Mouse (Mus musculus) 3T3-L1 (cell line): ENCODE data around the gene Txlna.
A peak's percentile ranks its signal among the peaks of the same experiment; 100 is the strongest.

Experiments used
- DNase-seq: peaks from one replicate; pipeline ENCODE4 v3.0.0-alpha.2; 2015; ENCODE audit warnings: low read depth, low spot score

Gene Txlna

GRCm38 (mm10) chr4:129640638-129641467, at the start of gene Txlna:
TSS of gene Txlna (minus strand) at chr4:129641065.
- peak; percentile 100 for DNase-seq

DNA sequence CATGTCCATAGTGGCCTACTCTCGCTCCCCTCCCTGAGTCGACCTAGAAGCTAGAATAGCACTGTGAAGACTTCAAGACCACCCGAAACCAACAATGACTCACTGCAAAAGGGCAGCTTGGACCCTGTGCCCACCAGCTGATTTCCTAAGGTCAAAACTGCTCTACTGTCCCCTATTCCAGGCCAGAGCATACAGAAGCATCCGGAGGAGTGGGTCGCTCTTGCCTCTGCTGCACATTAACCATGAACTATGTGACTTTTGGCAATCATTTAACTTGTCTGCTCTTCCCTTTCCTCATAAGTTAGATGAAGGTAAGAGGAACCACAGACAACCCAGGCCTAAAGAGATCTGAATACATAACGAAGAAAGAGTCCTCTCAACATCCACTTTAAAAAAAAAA, 43.7 kb upstream of the Txlna start:
- no peak for DNase-seq

- DNase-seq = no peak
Observed at GRCm38 (mm10) chr4:129683901-129684493, 43.1 kb upstream of the Txlna start.

GRCm38 (mm10) chr4:129681837-129682236, 41.0 kb upstream of the Txlna start:
- DNase-seq = no peak

DNA sequence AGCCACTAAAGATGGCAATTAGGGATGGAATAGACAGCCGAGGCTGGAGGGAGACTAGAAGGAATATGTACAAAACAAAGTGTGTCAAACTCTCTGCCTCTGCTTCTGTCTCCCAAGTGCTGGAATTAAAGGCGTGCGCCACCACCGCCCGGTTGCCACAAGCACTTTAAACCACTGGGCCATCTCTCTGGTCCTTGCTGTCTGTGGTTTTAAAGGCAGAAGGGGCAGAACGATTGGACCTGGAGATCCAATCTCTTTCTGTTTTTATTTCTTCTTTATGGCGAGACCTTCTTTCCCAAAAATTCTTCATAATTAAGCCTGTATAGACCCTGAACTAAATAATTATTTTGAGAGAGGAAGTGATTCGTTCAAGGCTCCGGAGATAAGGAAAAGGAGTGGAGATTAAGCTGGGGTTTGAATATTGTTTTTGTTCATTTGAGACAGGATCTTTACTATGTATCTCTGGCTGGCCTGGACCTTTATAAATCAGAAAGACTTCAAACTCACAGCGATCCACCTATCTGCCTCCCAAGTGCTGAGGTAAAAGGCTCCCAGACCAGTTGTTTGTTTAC, 32.1 kb upstream of the Txlna start:
- peak; percentile 10 for DNase-seq

DNA sequence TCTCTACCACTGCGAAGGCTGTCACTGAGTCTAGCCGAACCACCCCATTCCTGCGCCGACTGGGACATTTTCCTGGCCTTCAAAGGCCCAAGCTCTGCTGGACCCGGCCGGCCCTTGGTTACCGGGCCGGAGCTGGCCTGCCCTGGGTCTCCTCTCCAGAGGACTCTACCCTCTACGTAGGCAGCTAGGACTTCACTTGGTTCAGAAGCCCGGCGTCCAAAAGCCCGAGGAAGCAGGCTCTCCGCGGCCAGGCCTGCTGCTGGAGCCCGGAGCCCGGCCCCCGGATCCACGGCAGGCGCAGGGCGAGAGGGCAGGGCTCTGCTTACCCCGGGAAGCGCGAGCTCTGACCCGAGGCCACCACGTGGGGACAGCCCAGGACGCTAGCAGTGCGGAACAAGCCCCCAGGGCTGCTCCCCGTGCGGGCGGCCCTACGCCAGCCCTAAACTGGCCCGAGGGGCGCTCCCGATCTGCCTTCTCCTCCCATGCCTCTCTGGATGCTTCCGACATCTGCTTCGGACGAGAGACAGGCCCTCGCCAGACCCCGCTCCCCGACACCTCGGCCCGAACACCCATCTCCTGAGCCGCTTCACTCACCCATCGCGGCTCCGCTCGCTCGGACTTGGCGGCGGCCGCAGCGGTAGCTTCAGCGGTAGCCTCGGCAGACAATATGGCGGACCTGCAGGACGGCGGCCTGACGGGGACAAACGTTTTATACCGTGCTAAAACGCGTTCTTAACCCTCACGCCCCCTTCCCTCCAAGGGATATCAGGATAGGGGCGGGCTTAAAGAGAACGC, 31.4 kb upstream of the Txlna start, which contains the start of gene Kpna6:
Gene Kpna6, minus strand, starts transcription at position 685 of the 795 bp plus-strand sequence.
- DNase-seq = peak; percentile 90

DNA sequence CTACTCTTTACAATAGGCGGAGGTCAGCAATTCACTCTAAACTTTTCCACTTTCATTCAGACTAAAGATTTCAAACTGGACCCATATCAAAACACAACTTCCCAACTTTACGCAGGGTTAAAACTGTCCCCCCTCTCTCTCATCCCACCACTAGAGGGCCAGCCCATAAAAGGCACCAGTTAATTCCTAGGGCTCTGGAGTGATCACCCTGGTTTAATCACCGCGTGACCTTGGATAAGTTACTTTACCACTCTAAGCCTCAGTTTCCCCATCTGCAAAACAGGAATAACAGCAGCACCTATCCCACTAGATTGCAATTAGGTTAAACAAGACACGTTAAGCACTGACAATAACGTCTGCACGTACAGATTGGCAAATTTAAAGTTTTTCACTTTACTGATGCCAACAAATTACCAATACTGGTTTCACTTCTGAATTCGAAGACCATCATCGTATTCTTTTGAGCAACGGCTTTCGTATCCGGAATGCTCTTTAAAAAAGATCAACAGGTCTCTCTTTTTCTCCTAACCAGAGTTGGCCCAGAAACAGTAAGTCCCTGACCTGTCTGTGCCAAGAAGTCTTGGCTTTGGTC, 30.7 kb upstream of the Txlna start:
- peak; percentile 81 for DNase-seq

- no peak for DNase-seq
Observed at GRCm38 (mm10) chr4:129662255-129662813, 21.5 kb upstream of the Txlna start.

DNA sequence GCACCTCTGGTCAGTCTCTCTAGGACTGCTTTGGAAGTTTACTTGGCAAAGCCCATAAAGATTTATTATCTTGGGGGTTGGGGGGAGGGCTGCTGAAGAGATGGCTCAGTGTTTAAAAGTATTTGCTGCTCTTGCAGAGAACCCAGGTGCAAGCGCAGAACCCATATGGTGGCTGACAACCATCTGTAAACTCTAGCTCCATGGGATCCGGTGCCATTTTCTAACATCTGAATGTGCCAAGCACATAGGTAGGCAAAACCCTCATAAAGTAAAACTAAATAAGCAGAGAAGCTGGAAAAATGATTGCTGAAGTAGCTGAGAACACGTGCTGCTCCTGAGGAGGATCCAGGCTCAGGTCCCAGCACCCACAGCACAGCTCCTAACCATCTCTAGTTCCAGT, 20.7 kb upstream of the Txlna start:
- DNase-seq = no peak

DNA sequence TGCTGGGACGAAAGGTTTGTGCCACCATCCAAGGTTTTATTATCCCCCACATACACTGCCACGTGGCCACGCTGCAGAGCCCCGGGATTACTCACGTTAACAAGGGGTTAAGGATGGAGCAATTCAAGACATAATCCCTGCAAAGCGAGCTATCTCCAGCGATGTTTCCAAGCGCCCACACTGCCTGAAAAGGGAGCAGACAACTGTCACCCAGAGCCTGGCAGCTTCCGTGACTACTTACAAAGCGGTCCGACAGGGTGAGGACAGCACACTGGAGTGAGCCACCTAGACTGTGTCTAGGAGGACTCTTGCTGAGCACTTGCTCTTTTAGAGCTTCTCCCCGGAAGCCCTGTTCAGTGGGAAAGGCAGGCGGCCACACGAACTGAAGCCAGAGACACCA, 13.9 kb upstream of the Txlna start:
- DNase-seq = no peak

DNA sequence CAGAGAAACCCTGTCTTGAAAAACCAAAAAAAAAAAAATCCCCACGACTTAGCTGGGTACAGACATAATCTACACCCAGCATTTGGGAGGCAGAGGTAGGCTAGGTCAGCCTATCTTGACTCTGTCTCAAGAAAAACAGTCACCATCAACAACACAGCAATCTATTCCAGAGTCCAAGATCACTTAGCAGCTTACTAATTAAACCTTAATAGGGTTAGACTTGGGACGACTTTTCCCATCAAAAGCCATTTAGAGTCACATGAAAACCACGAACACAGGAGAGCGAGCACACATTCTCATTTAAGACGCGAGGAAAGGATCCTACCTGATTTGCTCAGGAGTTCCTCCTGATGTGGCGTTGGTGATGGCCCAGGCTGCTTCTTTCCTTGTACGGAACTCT, 9.5 kb upstream of the Txlna start:
- no peak for DNase-seq

DNA sequence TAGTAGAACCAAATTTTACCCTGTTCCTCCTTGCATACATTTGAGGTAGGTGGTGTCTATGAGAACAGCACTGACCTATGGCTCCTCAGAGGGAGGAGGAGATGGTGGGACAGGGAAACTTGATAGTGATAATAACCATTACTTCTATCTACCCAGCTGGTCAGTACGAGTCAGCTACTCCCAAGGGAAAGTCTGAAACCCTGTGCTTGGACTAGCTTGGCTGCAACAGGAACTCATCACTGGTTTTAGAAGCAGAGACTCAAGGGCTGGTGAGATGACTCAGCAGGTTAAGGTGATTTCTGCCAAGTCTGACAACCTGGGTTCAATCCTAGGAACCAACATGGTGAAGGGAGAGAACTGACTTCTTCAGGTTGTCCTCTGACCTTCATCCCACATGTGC, 7.8 kb upstream of the Txlna start:
- peak; percentile 86 for DNase-seq

- no peak for DNase-seq
Observed at GRCm38 (mm10) chr4:129645204-129645603, 4.3 kb upstream of the Txlna start.

GRCm38 (mm10) chr4:129641756-129642155, 891 bp upstream of the Txlna start:
- DNase-seq = peak; percentile 49

DNA sequence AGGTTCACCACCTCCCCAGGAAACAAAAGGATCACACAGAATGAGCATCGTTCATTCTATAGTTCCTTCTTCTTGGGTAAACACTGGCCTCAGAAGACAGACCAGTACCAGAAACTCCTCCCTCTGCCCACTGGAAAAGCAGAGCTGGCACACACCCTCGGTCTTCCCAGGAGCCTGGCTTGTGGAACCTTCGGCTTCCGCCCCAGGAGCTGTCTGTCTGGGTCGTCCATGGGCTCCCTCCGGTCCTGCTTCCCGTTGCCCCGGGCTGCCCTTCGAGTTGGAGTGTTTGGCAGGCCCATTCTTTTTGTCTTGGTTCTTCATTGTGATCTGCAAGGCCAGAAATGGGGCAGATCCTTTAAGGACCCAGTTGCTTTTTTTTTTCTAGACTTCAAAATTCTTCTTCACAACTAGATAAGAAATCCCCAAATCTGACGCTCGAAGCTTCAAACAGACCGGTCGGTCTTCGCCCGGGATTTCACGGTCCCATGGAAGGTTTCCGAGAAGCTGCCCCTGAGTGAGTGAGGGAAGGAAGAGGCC, 696 bp downstream of the Txlna start:
- peak; percentile 68 for DNase-seq

DNA sequence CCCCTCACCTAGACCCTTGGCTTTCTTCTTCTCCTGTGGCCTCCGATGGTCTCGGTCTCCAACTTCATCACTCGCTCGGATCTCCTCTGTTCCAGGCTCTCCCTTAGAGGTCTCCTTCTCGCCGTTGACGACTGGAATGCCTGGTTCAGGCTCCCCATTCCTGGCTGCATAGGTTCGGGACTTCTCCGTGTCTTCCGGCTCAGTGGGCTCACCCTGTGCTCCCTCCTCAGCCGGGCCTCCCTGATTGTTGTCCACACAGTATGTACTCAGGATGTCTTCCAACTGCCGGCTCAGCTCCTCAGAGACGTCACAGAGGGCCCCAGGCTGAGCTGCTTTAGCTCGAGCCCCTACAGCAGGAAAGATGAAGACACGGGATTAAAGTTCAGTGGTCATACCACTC, 1.6 kb downstream of the Txlna start:
- DNase-seq = no peak

DNA sequence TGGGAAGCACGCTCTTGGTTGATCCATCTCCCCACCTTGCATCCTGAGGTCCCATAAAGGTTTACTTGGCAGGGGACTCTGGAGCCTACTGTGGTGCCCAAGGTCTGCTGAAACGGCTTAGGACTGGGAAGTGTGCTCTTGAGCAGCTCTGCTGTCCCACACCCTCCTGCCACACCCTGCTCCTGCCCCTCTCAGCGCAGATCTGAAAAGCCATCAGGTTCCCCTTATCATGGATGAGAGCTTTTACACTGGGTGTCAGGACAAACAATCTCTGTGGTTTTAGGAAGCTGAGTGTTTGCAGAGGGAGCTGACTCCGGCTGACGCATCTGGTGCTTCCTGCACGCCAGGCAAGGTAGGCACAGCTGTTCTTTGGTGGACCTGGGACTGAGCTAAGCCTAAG, 7.0 kb downstream of the Txlna start:
- no peak for DNase-seq

DNA sequence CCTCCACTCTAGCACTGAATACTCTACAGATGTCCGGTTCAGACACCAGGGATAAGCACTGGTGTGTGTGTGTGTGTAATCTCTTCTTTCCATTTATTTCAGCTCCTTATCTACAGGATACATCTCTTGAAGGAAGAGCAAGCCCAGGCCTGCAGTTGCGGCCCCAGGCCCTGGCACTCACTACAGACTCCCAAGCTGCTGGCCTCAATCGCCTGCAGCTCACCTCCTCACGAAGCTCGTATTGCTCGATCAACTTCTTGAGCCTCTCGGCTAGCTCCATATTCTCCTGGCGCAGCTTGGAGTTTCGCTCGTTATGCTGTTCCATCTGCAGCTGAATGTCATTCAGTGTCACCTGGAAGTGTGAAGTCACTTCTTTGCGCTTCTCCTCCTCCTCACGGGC, 9.0 kb downstream of the Txlna start:
- DNase-seq = no peak

- DNase-seq = no peak
Observed at GRCm38 (mm10) chr4:129630944-129631343, 9.9 kb downstream of the Txlna start.

GRCm38 (mm10) chr4:129626035-129626434, 14.8 kb downstream of the Txlna start:
- no peak for DNase-seq

GRCm38 (mm10) chr4:129625496-129625895, 15.4 kb downstream of the Txlna start:
- no peak for DNase-seq
